Mouse (Mus musculus): Measurements from ENCODE around the gene Gadl1.

DNA sequence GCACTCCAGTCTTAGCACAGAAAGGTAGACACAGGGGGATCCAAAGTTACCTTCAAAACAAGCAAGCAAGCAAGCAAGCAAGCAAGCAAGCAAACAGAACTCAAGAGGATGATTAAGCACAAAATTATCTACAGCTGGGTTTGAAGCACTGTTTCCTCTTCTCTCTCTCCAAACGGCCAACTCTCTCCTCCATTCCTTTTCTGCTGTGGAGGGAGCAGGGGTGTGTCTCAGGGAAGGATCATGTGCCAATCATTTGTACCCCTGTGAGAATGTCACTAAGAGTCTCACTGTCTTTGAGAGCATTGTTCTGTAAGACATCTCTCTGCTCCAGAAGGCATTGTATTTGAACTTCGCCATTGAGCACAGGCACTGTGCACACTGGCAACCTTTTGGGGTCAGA lies 27.1 kb downstream of the Gadl1 start:
- TF ChIP-seq POLR2A (IDR thresholded peaks at IDR 0.05; ENCODE audit: insufficient read depth, low read depth, low read length) (no peak), CTCF (IDR thresholded peaks at IDR 0.05; ENCODE audit: insufficient read depth, low read depth, low read length) (no peak)
